19 mouse cellular contexts compared by ENCODE assay signal in the genomic region with DNA sequence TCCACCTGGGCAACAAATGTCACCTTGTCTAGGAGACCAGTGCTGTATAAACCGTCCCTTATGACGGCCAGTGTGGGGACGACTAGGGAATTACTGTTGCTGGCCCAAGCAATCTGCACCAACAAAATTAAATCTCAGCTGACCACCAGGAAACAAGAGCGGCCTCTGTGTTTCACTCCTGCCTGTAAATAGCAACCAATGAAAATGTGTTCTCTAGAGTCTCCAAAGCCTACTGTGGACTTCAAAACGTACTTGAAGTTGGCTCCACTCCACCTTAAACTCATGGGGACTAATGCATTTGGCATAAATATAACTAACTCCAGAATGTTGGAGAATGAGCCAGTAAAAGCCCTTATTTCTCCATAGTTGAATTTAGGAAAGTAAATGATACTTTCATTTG. TPM values are rescaled to one million over a fixed set of nuclear protein-coding genes. Genes with fewer than 3 reads are reported as not detected.
DNase-seq lines count a peak whose midpoint lies in the region; ATAC-seq lines count a peak whose summit lies in the region.
"Had no signal": no experiment of that assay in that cellular context is flagged by ENCODE, and none has a peak within 500 bp of the region (broad histone marks: within the 10 kb centered on the region; RNA-seq: fewer than 3 reads in every experiment).

No protein-coding gene starts in this region.

- no peaks in the 10 kb centered on the region for H3K9me3 ChIP-seq in heart, embryonic 10.5 days
- no peaks in the 10 kb centered on the region for H3K9me3 ChIP-seq in limb, embryonic 12.5 days
- H3K9me3 ChIP-seq in limb, embryonic 10.5 days (replicated peaks), result no peaks in the 10 kb centered on the region
- H3K9me3 ChIP-seq in limb, embryonic 13.5 days, result no peaks in the 10 kb centered on the region
- H3K9me3 ChIP-seq: hindbrain, embryonic 13.5 days; liver, embryonic 13.5 days; lung, embryonic 15.5 days; megakaryocyte, embryonic 14.5 days; midbrain, embryonic 13.5 days had no signal

- no peaks in the 10 kb centered on the region for H3K27me3 ChIP-seq in heart, embryonic 10.5 days (ENCODE audit: insufficient read depth, poor library complexity, severe bottlenecking)
- H3K27me3 ChIP-seq in limb, embryonic 12.5 days, result no peaks in the 10 kb centered on the region
- no peaks in the 10 kb centered on the region for H3K27me3 ChIP-seq in limb, embryonic 10.5 days (ENCODE audit: low read depth, poor library complexity, severe bottlenecking)
- no peaks in the 10 kb centered on the region for H3K27me3 ChIP-seq in limb, embryonic 13.5 days
- H3K27me3 ChIP-seq: forebrain, embryonic 13.5 days; hindbrain, embryonic 13.5 days; liver, embryonic 13.5 days; lung, embryonic 15.5 days; megakaryocyte, embryonic 14.5 days; midbrain, embryonic 13.5 days had no signal

- H3K4me1 ChIP-seq in heart, embryonic 10.5 days, result peaks cover 38% of the 10 kb centered on the region
- H3K4me1 ChIP-seq in limb, embryonic 12.5 days (replicated peaks), result peaks cover 31% of the 10 kb centered on the region
- peaks cover 29% of the 10 kb centered on the region for H3K4me1 ChIP-seq in limb, embryonic 10.5 days
- H3K4me1 ChIP-seq in limb, embryonic 13.5 days, result peaks cover 34% of the 10 kb centered on the region

- H3K9ac ChIP-seq in limb, embryonic 12.5 days (replicated peaks), result no peak overlapping the region
- H3K9ac ChIP-seq in limb, embryonic 13.5 days, result no peak overlapping the region
- H3K9ac ChIP-seq: forebrain, embryonic 13.5 days; hindbrain, embryonic 13.5 days; liver, embryonic 13.5 days; lung, embryonic 15.5 days; midbrain, embryonic 13.5 days had no signal

- ATAC-seq in limb, embryonic 12.5 days (ENCODE audit: insufficient number of reproducible peaks, insufficient read depth, low FRiP score, low TSS enrichment, low read depth), result no peak
- ATAC-seq in limb, embryonic 13.5 days (ENCODE audit: low FRiP score, low read depth), result peak; percentile 10; the same call in 1 of the 2 replicates
- ATAC-seq: forebrain, embryonic 13.5 days; inflammation-experienced regulatory T-cells, adult 6 months; midbrain, embryonic 13.5 days had no signal

- no peak for DNase-seq in heart, embryonic 10.5 days (ENCODE audit: low spot score)
- DNase-seq in heart, adult 9 months (ENCODE audit: low spot score in 2 of 2), result no peak
- DNase-seq in limb, embryonic 10.5 days (ENCODE audit: low spot score), result no peak
- DNase-seq in left cerebral cortex, adult 18-20 months (ENCODE audit: low spot score in 2 of 2), result no peak
- DNase-seq in testis, postnatal 14 days (ENCODE audit: low spot score), result no peak
- DNase-seq: adrenal gland, postnatal 25 days; cerebellum, adult 9-11 months; kidney, adult 18-20 months; kidney, postnatal 4 days; liver, embryonic 13.5 days; lung, postnatal 36 days had no signal

- 78% methylated on average over 5 of the region's 5 CpGs for WGBS in heart, embryonic 10.5 days
- WGBS in limb, embryonic 12.5 days, result 67% methylated on average over 5 of the region's 5 CpGs
- 89% methylated on average over 5 of the region's 5 CpGs for WGBS in limb, embryonic 10.5 days
- WGBS in limb, embryonic 13.5 days, result 53% methylated on average over 5 of the region's 5 CpGs

- peaks cover 19% of the 10 kb centered on the region for H3K36me3 ChIP-seq in heart, embryonic 10.5 days
- no peaks in the 10 kb centered on the region for H3K36me3 ChIP-seq in limb, embryonic 12.5 days
- H3K36me3 ChIP-seq in limb, embryonic 10.5 days, result peaks cover 7% of the 10 kb centered on the region
- H3K36me3 ChIP-seq in limb, embryonic 13.5 days, result peaks cover 5% of the 10 kb centered on the region; the same call in 1 of the 2 replicates
- H3K36me3 ChIP-seq: midbrain, embryonic 13.5 days had no signal

- no peak overlapping the region for H3K4me2 ChIP-seq in limb, embryonic 12.5 days
- H3K4me2 ChIP-seq in limb, embryonic 13.5 days (replicated peaks), result 0 out of 2 replicates have a peak overlapping the region, but pooled peaks have one; percentile 16
- H3K4me2 ChIP-seq: forebrain, embryonic 13.5 days; hindbrain, embryonic 13.5 days; liver, embryonic 13.5 days; lung, embryonic 15.5 days; midbrain, embryonic 13.5 days had no signal

- 0 out of 2 replicates have a peak overlapping the region, but pooled peaks have one; percentile 18 for H3K27ac ChIP-seq in heart, embryonic 10.5 days
- H3K27ac ChIP-seq in limb, embryonic 12.5 days, result peak overlapping the region; percentile 72; the same call in 1 of the 2 replicates
- H3K27ac ChIP-seq in limb, embryonic 10.5 days, result no peak overlapping the region
- H3K27ac ChIP-seq in limb, embryonic 13.5 days, result peak overlapping the region; percentile 70
- H3K27ac ChIP-seq: forebrain, embryonic 13.5 days; hindbrain, embryonic 13.5 days; liver, embryonic 13.5 days; lung, embryonic 15.5 days; midbrain, embryonic 13.5 days had no signal

- no peak overlapping the region for H3K4me3 ChIP-seq in heart, embryonic 10.5 days
- H3K4me3 ChIP-seq in limb, embryonic 12.5 days (replicated peaks), result no peak overlapping the region
- H3K4me3 ChIP-seq in limb, embryonic 10.5 days, result no peak overlapping the region
- H3K4me3 ChIP-seq in limb, embryonic 13.5 days, result no peak overlapping the region
- H3K4me3 ChIP-seq: forebrain, embryonic 13.5 days; hindbrain, embryonic 13.5 days; liver, embryonic 13.5 days; lung, embryonic 15.5 days; megakaryocyte, embryonic 14.5 days; midbrain, embryonic 13.5 days had no signal

RNA-seq across cellular contexts. Expression of a gene that starts 55.3 kb away (rescaled TPM):
- polyA plus RNA-seq in heart, embryonic 10.5 days (2016; fragmentation: Nextera tagmentation; extraction: Ambion mirVana), result 23.3 and 24.9 TPM in 2 replicates
- 12.0 and 12.6 TPM in 2 replicates for polyA plus RNA-seq in limb, embryonic 12.5 days (2016; fragmentation: Nextera tagmentation; extraction: Ambion mirVana)
- 13.2 and 17.8 TPM in 2 replicates for polyA plus RNA-seq in limb, embryonic 10.5 days (2016; fragmentation: Nextera tagmentation; extraction: Ambion mirVana)
- 13.7 and 14.9 TPM in 2 replicates for polyA plus RNA-seq in limb, embryonic 13.5 days (2015; fragmentation: Nextera tagmentation; extraction: Ambion mirVana)
- total RNA-seq in left cerebral cortex, adult 18-20 months (2021), result 10 to 100 TPM; 27.6 to 29.3 TPM
